Mouse (Mus musculus) embryonic stem cell, embryonic (primary cell): ENCODE measurements around the gene Hscb.

Experiments used
- CTCF ChIA-PET, 4 experiments: fragments of 300-600 bp in 2 of 4; fragments of 350-600 bp in 2 of 4; sonication (Branson Sonifier 250); formaldehyde crosslinking; loops; one replicate each; lab custom pipeline; 2022; ENCODE audit warnings: inconsistent platforms in 2 of 4; lab: Charles Lee
- POLR2A ChIA-PET, 4 experiments: fragments of 300-600 bp in 2 of 4; fragments of 350-600 bp in 2 of 4; sonication (Branson Sonifier 250); formaldehyde crosslinking; loops; one replicate each; lab custom pipeline; 2022; ENCODE audit warnings: antibody characterized with exemption in 4 of 4, inconsistent platforms in 1 of 4; lab: Charles Lee

Gene Hscb

DNA sequence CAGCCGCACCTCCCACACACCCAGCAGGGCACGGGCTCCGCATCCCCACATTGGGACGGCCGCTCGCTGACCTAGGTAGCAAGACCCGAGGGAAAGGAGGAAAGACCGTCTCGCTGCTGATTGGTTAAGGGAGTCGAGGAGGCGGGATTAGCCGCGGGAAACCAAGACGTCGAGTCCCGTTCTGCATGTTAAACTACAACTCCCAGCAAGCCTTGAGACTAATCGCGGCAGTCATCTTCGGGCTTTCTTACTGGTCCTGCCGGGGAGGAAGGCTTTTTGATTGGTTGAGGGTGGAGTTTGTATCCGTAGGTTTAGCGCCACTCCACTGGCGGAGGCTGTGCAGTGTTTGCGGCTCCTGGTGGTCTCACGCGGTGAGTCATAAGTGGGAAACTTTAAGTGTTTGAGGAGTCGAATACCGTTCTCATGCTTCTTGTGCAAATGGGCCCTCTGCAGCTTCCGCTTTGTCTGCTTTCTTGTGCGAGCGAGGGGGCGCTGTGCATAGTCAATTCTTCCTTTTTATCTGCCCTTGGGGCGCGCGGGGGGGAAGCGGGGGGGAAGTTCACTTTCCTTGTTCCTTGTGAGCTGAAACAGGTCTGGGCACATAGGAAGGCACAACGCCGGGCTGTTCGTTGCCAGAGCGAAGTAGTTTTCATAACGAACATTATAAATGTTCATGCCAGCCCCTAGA, at the start of gene Hscb, which contains the start of gene Chek2:
TSS of gene Hscb (minus strand) at position 100 of the 688 bp plus-strand sequence.
TSS of gene Chek2 (plus strand) at position 302 of the 688 bp plus-strand sequence.
- POLR2A ChIA-PET = interaction anchor here (0.6 to 5.8 kb wide), 42 partner anchors 8 to 436 kb away, joined by 3 to 64 read pairs (median 6); partner anchors contain the start of genes Ep400 (in 3 of the 4), Ulk1 (in 3 of the 4) and Ttc28 (in 2 of the 4)
- CTCF ChIA-PET = interaction anchor here (0.5 to 3.4 kb wide), 34 partner anchors 11 to 523 kb away, joined by 3 to 37 read pairs (median 4); partner anchors contain the start of genes Ep400 (in 2 of the 4), Ttc28 (in 1 of the 4) and Ulk1 (in 1 of the 4)

DNA sequence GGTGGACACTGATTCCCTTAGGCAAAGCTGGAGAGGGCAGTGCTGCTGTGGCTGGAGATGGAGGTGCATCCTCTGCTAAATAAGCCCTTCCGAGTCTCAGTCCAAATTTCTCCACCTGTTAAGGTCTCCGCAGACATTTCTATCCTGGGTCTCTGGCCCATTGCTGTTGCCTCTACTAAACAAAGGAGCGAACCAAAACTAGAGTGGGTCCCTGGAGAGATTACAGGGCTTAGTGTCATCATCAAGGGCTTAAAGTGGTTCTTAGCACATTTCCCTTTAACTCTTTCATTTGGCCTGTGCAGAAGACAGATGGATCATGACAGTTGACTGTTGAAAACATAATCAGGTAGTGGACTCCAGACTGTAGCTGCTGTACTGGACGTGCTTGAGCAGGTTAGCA, 49.0 kb upstream of the Hscb start:
- POLR2A ChIA-PET = interaction anchor here in 1 of 4 experiments (0.7 kb wide), 1 partner anchor 66 kb away, joined by 6 read pairs; no protein-coding TSS in a partner anchor
- CTCF ChIA-PET = interaction anchor here in 1 of 4 experiments (0.6 kb wide), 1 partner anchor 269 kb away, joined by 3 read pairs; no protein-coding TSS in a partner anchor

DNA sequence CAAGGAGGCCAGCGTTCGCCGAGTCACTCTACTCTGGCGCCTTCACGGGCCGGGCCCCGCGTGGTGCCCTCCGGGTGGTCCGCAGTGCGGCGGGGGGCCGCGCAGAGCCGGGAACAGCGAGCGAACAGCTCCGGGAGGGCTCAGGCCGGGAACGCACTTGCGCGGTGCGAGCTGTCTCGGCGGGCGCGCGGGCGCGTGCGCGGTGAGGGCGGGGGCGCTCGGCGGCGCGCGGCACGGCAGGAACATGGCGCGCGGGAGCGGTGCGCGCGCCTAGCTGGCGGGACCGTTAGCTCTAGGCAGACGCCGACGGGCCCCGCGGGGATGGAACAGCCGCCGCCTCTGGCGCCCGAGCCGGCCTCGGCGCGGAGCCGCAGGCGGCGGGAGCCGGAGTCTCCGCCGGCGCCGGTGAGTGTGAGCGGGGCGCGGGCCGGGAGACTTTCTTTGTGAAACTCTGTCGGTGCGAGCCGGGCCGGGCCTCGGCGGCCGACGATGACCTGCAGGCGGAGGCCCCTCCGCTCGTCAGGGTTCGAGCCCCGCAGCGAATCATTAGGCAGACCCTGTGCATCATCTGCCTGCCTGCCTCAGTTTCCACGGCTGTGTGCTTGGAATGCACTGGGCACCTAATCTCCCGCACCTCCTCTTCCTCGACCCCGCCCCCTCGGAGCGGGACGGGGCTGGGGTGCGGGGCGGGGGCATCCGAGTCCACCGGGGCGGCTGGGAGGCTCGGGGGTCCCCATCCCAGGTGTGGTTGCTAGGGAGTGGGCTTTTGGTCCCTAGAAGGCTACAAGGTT, 40.2 kb upstream of the Hscb start, which contains the start of gene Ttc28:
TSS of gene Ttc28 (plus strand) at position 220 of the 791 bp plus-strand sequence.
- CTCF ChIA-PET = interaction anchor here in 3 of 4 experiments (0.5 to 1.5 kb wide), 5 partner anchors 39 to 390 kb away, joined by 3 to 7 read pairs (median 3); no protein-coding TSS in a partner anchor
- POLR2A ChIA-PET = interaction anchor here (0.6 to 2.7 kb wide), 37 partner anchors 9 to 1465 kb away, joined by 3 to 14 read pairs (median 4); partner anchors contain the start of genes Ep400 (in 2 of the 4) and Ulk1 (in 2 of the 4)

DNA sequence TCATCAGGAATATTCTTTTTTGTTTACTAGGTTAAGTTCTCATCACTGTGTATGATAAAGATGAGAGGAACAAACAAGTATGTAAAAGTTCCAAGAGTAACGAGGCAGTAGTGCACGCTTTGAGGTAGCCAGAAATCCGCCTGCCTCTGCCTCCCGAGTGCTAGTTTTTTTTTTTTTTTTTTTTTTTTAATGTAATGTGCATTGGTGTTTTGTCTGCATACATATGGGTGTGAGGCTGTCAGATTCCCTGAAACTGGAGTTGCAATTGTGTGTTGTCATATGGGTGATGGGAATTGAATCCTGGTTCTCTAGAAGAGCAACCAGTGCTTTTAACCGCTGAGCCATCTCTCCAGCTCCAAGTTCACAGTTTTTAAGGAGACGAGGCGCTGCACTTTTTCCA, 39.5 kb upstream of the Hscb start:
- ChIA-PET POLR2A (interaction anchor here in 3 of 4 experiments (0.7 to 2.7 kb wide), 28 partner anchors 8 to 706 kb away, joined by 3 to 14 read pairs (median 4); partner anchors contain the start of genes Ep400 (in 2 of the 3) and Ulk1 (in 2 of the 3)), CTCF (interaction anchor here in 2 of 4 experiments (0.8 to 1.3 kb wide), 3 partner anchors 39 to 390 kb away, joined by 3 to 5 read pairs (median 3); no protein-coding TSS in a partner anchor)

DNA sequence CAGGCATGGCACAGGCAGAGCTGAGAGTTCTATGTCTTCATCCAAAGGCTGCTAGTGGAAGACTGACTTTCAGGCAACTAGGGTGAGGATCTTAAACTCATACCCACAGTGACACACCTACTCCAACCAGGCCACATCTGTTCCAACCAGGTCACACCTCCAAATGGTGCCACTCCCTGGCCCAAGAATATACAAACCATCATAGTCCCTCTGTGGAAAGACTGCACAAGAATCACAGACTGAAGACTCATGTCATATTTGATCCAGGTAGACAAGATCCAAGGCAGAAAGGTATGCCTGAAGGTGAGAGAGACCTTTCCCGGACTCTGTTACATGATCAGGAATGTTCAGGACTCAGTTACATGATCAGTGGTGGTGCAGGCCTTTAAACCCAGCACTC, 38.9 kb upstream of the Hscb start:
- CTCF ChIA-PET = interaction anchor here in 2 of 4 experiments (1.2 to 1.3 kb wide), 2 partner anchors 38 kb away, joined by 3 to 4 read pairs; no protein-coding TSS in a partner anchor
- POLR2A ChIA-PET = interaction anchor here (0.6 to 2.7 kb wide), 23 partner anchors 8 to 409 kb away, joined by 3 to 11 read pairs (median 4); partner anchors contain the start of genes Ulk1 (in 2 of the 4) and Ep400 (in 1 of the 4)

DNA sequence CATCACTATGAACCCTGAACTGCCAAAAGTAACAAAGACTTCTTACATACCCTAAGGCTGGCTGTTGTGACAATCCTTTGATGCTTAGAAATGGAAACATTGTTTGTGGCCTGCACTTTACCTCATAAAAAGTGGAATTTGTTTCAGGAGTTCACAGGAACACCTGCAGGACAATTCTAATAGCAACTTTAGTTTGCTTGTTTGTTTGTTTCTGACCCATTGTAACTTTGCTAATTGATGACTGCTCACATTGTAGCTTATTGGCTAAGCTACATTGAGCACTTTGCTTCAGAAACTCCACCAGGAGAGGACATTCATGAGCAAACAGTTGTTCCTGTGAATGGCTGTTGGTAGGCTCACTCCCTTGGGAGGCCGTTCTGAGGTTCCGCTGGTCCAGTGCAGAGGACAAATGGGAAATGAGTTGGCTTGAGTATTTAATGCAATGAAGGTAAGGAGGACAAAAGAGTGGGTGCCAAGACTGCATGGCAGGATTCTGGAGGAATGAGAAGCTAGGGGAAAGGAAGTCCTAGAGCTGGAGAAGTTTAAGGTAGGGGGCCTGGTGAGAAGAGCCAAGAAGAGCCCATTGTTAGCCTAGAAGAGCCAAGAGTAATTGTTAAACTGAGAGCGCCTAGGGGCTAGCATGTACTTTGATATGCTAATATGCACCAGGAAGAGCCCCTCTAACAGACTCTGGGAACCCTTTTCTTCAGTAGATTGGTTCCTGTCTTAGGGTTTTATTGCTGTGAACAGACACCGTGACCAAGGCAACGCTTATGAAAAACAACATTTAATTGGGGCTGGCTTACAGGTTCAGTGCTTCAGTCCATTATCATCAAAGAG, 38.3 kb upstream of the Hscb start:
- POLR2A ChIA-PET = interaction anchor here (0.6 to 2.0 kb wide), 24 partner anchors 8 to 408 kb away, joined by 3 to 11 read pairs (median 4); partner anchors contain the start of genes Ep400 (in 2 of the 4) and Ulk1 (in 2 of the 4)
- CTCF ChIA-PET = interaction anchor here in 3 of 4 experiments (0.6 to 1.2 kb wide), 4 partner anchors 37 to 392 kb away, joined by 3 to 4 read pairs (median 3); no protein-coding TSS in a partner anchor

DNA sequence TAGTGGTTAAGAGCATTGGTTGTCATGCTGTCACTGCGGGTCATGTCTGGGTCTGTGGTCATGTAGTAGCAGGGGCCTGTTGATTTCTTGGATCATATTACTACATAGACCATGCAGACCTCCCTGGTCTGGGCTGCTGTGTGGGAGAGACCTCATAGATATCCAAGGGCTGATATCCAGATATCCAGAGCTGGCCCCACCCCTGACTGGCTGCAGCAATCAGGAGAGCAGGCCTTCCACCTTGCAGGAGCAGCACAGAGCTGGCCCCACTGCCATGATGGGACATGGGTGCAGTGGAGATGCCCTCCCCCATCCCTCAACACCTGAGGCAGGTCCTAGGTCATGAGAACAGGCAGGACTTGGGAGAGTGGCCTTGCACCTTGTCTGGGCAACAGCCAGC, 35.7 kb upstream of the Hscb start:
- ChIA-PET POLR2A (interaction anchor here in 2 of 4 experiments (0.6 to 1.3 kb wide), 4 partner anchors 10 to 104 kb away, joined by 3 to 7 read pairs (median 4); partner anchors contain the start of gene Ep400 (in 1 of the 2)), CTCF (no interaction called here)

DNA sequence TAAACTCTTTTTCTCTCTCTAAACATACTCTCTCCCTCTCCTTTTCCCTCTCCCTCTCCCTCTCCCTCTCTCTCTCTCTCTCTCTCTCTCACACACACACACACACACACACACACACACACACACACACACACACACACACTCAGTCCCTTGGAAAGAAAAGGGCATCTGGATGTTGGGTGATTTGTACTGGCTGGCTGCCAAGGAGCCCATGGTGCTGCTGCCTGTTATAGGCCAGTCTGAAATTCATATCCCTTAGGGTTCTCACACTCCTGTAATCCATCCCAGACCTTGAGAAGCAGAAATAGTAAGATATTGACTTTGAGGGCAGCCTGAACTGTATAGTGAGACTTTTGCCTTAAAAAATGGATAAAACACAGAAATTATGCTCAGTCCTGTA, 35.1 kb upstream of the Hscb start:
- ChIA-PET CTCF (no interaction called here), POLR2A (interaction anchor here in 1 of 4 experiments (1.0 kb wide), 2 partner anchors 9 to 71 kb away, joined by 3 to 5 read pairs; no protein-coding TSS in a partner anchor)

DNA sequence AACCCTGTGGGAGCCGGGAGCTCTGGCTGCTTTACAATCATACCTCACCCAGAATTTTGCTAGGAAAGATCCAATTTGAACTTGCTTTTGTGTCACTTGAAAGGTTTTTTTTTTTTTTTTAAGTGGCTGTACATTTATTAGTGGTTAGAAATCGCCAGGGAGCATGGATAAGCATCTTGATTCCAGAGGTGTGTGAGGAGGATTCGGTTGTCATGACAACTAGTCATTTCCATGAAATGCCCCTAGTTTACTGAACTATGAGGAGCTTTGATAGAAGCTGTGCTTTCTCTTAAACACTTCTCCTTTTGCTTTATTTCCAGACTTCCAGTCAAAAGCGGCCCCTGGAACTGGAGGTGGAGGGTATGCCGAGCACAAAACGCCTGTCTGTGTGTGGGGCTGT, 33.6 kb upstream of the Hscb start:
- ChIA-PET POLR2A (interaction anchor here in 3 of 4 experiments (0.6 to 1.2 kb wide), 6 partner anchors 9 to 401 kb away, joined by 3 to 6 read pairs (median 3); no protein-coding TSS in a partner anchor), CTCF (interaction anchor here in 2 of 4 experiments (0.7 kb wide), 3 partner anchors 41 to 292 kb away, joined by 3 to 5 read pairs (median 5); partner anchors contain the start of gene Ulk1 (in 1 of the 2))

DNA sequence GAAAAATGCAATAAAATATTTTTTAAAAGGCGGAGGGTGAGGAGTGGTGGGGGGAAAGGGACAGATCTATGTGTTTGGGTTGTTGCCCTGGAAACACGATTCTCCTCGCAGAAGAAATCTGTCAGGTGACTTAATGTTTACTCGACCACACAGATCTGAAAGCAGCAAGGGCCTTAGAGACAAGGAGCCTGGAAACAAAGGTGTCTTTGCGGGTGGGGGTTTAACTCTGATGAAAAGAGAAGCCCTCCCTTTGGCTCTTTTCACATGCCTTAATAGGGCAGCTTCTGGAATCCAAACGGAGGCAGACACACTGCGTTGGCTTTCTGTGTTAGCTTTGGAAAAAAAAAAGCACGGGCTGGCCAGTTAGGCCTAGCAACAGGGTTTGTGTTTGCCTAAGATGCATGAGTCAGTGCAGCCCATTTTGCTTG, 29.7 kb upstream of the Hscb start:
- ChIA-PET POLR2A (interaction anchor here in 3 of 4 experiments (0.6 to 2.9 kb wide), 13 partner anchors 9 to 116 kb away, joined by 3 to 11 read pairs (median 3); partner anchors contain the start of gene Ttc28 (in 2 of the 3)), CTCF (interaction anchor here in 1 of 4 experiments (0.9 kb wide), 1 partner anchor 400 kb away, joined by 3 read pairs; no protein-coding TSS in a partner anchor)

DNA sequence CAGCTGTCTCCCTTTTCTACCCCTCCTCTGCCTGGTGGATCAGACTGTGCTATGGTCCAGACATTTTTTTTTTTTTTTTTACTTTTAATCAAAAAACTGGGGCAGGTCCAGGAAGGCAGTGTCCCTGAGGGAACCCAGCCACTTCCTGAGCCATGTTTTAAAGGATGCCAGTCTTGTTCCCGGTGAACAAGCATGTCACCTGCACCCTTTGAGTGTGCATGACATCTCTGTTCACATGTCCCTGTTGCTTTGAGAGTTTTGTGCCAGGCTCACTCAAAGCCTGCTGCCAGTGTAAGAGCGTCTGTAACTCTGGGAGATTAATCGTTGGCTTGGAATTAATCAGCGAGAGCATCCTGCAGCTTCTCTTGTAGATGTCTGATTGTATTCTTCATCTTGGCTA, 28.9 kb upstream of the Hscb start:
- CTCF ChIA-PET = interaction anchor here in 2 of 4 experiments (0.7 to 1.1 kb wide), 2 partner anchors 340 to 401 kb away, joined by 3 read pairs; no protein-coding TSS in a partner anchor

DNA sequence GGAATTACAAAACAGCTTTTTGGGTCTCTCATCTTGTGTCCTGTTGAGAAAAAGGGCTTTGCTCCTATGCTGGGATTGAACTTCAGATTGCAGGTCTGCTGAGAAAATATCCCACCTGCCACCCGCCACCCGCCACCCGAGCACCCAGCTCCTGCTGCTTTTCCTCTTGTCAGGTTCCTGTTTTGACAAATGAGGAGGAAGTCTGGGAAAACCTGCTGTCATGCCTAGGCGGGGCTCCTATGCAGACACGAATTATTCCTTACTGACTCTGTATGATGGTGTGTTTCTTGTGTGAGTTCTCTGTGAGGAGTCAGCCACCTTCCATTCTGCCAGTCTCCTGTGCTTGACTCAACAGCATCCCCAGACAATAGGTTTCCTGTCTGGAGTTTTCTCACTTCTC, 20.9 kb upstream of the Hscb start:
- CTCF ChIA-PET = interaction anchor here in 3 of 4 experiments (1.2 to 1.5 kb wide), 3 partner anchors 72 to 409 kb away, joined by 3 read pairs; no protein-coding TSS in a partner anchor
- POLR2A ChIA-PET = interaction anchor here in 3 of 4 experiments (0.6 to 2.1 kb wide), 8 partner anchors 15 to 106 kb away, joined by 3 to 13 read pairs (median 4); partner anchors contain the start of gene Ulk1 (in 1 of the 3)

More for the DNA sequence above, 28.9 kb upstream of the Hscb start:
- POLR2A ChIA-PET = interaction anchor here in 3 of 4 experiments (0.7 to 1.6 kb wide), 6 partner anchors 9 to 43 kb away, joined by 3 to 5 read pairs (median 5); partner anchors contain the start of gene Ttc28 (in 1 of the 3)

DNA sequence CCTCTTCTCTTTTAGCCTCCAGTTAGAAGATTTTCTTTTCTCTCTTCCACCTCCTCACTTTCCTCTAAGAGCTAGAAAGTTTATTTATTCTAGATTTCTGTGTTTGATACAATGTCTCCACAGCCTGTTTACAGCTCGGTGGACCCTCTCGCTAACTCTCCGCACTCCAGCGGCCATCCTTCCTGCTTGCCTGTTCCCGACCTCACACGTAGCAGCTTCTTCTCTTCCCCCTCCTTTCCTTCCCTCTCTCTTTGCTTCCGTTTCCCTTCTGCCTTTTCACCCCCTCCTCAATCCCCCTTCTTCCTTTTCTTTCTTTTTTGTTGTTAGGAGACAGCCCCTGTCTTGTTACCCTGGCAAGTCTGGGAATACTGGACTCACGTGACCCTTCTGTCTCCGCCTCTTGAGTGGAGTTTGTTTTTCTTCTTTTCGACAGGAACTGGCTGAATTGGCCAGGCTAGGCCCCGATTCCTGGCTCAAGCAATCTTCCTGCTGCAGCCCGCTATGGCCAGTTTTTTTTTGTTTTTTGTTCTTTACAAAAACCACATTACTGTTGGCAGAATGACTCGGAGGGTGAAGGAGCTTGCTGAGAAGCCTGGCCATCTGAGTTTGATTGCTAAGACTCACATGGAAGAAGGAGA, 19.6 kb upstream of the Hscb start:
- ChIA-PET POLR2A (interaction anchor here in 3 of 4 experiments (0.8 to 2.1 kb wide), 7 partner anchors 11 to 69 kb away, joined by 3 to 13 read pairs (median 4); partner anchors contain the start of genes Ttc28 (in 1 of the 3) and Ulk1 (in 1 of the 3)), CTCF (interaction anchor here (0.8 to 1.7 kb wide), 6 partner anchors 18 to 411 kb away, joined by 3 to 4 read pairs (median 3); no protein-coding TSS in a partner anchor)

DNA sequence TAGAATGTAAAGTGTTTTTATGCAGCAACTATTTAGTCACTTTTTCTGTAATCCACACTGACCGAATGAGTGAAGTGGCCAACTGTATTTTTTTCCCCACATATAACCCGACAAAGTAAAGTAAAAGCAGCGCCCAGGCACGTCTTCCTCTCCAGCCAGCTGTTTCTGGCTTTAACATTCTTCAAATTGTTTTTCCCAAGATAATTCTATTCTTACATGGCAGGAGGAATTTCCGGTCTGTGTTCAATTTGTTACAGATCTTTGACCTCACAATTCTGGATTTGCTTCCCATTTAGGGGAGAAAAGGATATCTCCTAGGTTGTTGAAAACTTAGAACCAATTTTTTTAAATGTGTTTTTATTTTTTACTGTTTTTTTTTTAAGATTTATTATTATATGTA, 17.5 kb upstream of the Hscb start:
- ChIA-PET CTCF (no interaction called here), POLR2A (no interaction called here)

DNA sequence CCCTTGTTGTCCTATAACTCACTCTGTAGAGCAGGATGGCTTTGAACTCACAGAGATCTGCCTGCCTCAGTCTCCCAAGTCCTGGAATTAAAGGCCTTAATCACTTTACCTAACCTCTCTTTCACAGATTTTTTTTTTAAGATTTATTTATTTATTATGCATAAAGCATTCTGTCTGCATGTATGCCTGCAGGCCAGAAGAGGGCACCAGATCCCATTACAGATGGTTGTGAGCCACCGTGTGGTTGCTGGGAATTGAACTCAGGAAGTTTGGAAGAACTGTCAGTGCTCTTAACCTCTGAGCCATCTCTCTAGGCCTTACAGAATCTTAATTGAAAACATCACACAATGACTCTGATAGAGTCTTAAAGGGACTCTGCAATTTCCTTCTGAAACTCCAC, 13.4 kb upstream of the Hscb start:
- CTCF ChIA-PET = interaction anchor here in 2 of 4 experiments (1.2 to 1.9 kb wide), 3 partner anchors 12 to 417 kb away, joined by 4 to 9 read pairs (median 6); no protein-coding TSS in a partner anchor
- POLR2A ChIA-PET = interaction anchor here in 3 of 4 experiments (0.6 to 2.1 kb wide), 6 partner anchors 9 to 263 kb away, joined by 3 to 14 read pairs (median 5); no protein-coding TSS in a partner anchor
